Mouse (Mus musculus): ENCODE results near the gene Galk1.

GRCm38 (mm10) chr11:116041833-116042232, 29.3 kb upstream of the Galk1 start:
- TF ChIP-seq CTCF (IDR thresholded peaks at IDR 0.05; ENCODE audit: low read depth): peak; percentile 13; the same call in 1 of the 2 replicates
- TF ChIP-seq EP300 (IDR thresholded peaks at IDR 0.05; ENCODE audit: low read depth): no peak

Measured in liver, embryonic 14.5 days (tissue).